Mouse (Mus musculus) heart, postnatal 10 days (tissue): Measurements from ENCODE around the gene Ndufa8. TPM values are rescaled to one million over a fixed set of nuclear protein-coding genes. Genes with fewer than 3 reads are reported as not detected.

Experiments
- DNase-seq, 2 experiments: peaks; one replicate each; pipeline ENCODE4 v3.0.0; 2021
- intact Hi-C: fragments of 180-260 bp; cut with DNase I; formaldehyde crosslinking; loops from one replicate; pipeline ENCODE4 v1.15.1; 2025
- total RNA-seq, 2 experiments: library from RNA; stranded (reverse); gene quantifications; 2 replicates each; pipeline ENCODE4 v1.2.3; 2021

Gene Ndufa8
- total RNA-seq, result 100 to 1,000 TPM; 550 to 581 TPM

DNA sequence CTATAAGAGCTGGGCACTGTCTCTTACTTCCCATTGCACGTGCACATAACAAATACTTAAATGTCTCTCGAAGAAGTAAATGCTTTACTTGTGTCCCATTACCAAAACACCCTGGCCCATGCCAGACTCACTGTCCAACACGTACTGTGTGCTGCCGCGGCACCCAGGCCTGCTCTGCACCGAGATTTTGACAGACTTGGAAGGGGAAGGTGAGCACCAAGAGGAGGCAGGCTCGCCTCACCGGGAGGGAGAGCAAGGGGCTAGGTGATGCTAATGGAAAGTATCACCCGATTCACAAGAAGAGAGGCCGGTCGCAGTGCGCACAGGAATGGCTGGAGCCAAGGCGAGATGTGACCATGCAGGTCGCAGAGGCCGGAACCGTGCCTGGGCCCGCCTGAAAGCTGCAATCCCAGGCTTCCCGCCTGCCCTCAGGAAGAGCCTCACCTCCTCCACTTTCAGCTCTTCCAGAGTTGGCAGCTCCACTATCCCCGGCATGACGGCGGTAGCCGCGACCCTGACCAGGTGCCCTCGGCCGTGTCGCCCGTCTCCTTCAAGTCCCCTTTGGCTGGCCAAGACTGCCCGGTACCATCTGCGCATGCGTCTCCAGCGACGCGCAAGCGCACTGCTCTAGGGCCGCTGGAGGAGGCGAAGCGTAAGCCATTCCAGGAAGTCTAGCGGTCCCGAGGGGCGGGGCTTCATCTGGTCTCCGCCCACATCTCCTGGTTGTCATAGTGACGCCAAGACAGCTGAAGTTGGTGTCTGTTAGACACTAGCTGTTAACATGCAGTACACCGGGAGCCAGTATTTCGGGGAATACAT lies at the start of gene Ndufa8, which contains the start of gene Morn5:
Gene Ndufa8, minus strand, starts transcription at position 659 of the 819 bp plus-strand sequence.
Gene Morn5, plus strand, starts transcription at position 711 of the 819 bp plus-strand sequence.
- intact Hi-C loops, result no loop called here
- peak; percentile 99 to 100 for DNase-seq

DNA sequence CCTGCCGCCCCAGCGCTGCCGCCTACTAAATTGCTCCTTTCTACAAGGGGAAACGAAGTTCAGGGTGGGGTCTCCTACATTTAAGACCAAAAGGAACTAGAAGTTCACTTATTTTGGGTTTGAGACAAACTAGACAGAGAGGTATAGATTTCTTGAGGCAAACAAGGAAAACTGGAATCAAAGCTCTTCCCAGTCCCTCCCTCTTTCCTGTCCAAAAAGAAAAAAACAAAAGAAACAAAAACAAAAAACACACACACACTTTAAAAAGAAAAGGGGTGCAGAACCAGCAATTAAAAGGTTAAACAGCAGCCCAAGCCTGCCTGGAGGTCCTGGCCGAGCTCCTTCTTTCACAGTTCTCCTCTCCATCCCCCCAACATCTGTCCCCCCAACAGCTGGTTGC lies 48.8 kb upstream of the Ndufa8 start:
- no peak for DNase-seq
- intact Hi-C loops, result no loop called here

DNA sequence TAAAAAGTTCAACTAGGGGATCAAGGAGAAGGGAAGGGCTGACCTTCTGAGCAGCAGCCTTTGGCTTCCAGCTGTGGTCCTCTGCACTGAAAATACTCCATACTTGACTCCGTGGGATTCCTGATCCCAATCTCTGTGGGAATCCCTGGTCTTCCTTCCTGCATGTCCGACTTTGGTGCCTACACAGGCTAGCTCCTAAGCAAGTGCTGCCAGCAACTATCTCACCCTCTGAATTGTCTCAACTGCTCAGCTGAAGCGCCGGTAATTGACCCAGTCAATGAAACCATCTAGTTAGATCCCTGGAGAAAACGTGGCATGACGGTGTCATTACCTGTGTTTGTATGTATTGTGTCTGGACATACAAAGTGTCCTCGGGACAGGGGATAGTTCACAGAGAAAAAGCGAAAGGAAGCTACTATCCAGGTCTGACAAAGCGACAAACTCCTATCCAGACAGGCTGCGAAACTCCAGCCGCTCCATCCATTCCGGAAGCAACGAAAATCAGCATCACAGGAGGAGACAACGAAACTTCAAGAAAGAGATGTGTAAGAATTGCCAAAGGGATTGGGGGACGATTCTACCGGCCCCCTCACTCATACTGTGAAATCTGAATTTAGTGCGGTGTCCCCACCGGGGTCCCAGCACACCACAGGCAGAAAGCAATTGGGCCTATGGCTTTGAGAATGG lies 48.1 kb upstream of the Ndufa8 start:
- intact Hi-C loops, result no loop called here
- DNase-seq, result no peak

DNA sequence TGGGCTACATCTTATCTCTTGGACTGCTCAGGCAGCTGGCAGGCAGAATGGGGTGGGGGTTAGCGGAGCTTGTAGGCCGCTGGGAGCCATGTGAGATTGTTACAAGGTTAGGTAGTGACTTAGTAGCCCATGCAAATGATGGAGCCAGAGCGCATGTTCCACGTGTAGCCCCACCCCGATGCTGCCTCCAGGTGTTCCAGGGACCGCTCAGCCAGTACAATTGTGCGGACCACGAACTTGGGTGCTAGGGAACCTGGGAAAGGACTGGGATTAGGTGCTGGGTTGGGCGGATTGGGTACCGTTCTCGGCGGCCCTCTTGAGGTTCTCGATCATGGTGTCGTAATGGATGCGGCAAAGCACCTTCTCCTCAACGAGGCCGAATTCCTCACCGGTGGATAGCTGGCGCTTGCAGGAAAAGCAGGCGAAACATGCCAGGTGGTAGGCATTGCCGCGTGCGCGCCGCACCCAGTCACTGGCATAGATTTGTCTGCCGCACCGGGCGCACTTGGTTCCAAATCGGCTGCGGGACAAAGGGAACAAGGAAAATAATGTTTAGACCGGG lies 44.8 kb upstream of the Ndufa8 start:
- intact Hi-C loops, result no loop called here
- no peak for DNase-seq

DNA sequence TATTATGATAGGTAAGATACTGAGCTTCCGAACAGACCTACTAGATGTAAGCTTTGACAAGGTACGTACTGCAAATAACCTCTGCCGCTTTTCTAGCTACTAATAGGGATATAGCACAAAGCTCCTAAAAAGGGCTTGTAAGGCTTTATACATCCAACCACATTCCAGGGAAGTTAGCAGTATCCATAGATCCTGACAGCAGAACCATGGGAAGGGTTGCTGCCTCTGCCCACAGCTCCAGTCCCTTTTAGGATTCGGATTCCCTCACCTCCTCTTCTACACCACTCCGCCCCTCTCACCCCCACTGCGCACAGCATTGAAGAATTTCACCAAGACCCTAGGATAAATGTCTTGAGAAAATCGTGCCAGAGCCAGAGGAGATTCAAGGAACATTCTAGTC lies 44.1 kb upstream of the Ndufa8 start:
- DNase-seq, result no peak
- intact Hi-C loops, result no loop called here

DNA sequence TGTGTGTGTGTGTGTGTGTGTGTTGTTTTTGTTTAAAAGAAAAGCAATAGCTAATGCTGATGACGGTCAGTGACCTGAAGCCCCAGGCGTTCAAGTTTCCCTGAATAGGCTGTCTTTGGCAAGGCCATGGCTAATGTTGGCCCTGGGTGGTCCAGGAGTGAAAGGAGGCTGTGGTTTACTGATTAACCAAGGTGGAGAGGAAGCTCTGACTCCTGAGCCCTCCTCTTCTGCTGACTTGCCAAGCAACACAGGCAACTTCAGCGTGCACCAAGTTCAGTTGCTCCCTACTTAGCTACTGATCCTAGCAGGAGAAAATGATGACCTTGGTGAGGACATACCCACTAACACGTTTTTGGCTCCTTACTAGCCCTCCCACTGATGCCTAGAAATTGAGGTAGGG lies 43.5 kb upstream of the Ndufa8 start:
- DNase-seq, result no peak
- intact Hi-C loops, result no loop called here

DNA sequence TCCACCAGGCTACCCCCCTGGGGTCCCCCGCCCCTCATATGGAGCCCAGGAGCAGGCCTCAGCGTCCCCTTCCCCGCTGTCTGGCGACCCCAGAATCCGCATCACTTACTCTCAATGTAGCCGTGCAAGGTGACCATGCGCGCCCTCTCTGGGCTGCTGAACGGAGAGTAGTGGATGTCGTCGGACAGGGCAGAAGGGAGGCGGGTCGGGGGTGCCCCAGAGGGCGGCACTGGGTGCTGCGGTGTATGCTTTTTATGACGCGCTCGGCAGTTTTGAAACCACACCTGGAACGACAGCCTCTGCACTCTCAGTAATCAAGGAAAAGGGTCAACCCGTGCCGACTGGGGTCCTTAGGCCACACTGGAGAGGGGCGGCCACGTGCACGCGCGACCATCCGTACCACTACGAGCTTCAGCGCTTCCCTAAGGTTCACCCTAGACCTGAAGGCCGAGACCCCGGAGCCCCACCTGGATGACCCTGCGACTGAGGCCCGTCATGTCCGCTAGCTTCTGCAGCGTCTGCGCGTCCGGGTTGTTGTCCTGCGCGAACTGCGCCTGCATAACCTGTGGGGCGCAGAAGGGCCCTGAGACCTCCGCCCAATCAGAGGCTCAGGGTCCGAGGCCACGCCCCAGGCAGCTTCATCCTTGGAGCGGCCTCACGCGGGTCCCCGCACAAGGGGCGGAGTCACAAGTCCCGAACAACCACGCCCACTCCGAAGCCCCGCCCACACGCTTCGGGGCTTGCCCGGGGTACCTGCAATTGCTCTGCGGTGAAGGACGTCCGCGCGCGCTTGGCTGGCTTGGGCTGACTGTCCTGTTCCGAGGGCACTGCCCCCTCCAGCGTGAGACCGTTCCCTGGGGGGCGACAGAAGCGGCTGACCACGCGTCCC lies 41.9 kb upstream of the Ndufa8 start:
- intact Hi-C loops, result no loop called here
- DNase-seq, result peak in 1 of 2 experiments; percentile 35

DNA sequence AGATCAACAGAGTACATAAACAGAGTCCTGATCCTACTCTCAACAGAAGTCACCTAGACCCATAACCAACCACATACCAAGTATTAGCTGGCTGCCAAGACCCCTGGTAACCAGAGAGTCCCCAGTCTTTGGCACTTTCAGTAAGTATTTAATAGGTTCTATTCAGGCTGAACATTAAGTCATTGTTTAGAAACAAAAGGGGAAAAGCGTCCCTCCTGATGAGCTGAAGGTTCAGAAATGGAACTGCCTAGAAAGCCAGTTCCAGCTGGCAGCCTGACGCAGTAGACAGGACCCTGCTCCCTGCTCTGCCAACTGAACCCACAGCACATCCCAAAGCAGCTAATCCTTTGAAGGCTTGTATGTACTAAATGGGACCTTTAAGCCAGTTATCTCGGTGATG lies 40.0 kb upstream of the Ndufa8 start:
- DNase-seq, result no peak
- intact Hi-C loops, result no loop called here

- intact Hi-C loops, result no loop called here
- no peak for DNase-seq
These were observed 35.8 kb upstream of the Ndufa8 start for GRCm38 (mm10) chr2:36085041-36085440.

GRCm38 (mm10) chr2:36082802-36083580 lies 33.8 kb upstream of the Ndufa8 start:
- intact Hi-C loops, result no loop called here
- no peak for DNase-seq

GRCm38 (mm10) chr2:36081446-36081845 lies 32.2 kb upstream of the Ndufa8 start:
- no peak for DNase-seq
- intact Hi-C loops, result no loop called here

- intact Hi-C loops, result no loop called here
- no peak for DNase-seq
These were observed 28.1 kb upstream of the Ndufa8 start for GRCm38 (mm10) chr2:36077160-36077761.

DNA sequence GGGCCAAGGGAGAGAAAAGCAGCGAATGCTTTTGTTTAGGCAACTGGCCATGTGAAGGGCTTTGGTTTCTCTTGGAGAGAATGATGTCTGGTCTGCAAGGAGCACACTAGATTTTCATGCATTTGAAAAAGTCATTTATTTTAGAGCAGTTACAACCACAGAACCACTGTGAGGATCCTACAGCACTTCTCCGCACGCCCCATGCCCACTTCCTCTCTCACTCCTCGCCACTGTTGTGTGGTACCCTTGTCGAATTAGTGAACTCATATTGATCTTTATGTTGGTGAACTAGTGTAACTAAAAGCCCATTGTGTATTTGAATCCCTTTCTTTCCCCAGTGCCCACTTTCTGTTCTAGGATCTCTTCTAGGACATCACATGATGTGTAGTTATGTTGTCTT lies 26.0 kb upstream of the Ndufa8 start:
- intact Hi-C loops, result no loop called here
- no peak for DNase-seq

DNA sequence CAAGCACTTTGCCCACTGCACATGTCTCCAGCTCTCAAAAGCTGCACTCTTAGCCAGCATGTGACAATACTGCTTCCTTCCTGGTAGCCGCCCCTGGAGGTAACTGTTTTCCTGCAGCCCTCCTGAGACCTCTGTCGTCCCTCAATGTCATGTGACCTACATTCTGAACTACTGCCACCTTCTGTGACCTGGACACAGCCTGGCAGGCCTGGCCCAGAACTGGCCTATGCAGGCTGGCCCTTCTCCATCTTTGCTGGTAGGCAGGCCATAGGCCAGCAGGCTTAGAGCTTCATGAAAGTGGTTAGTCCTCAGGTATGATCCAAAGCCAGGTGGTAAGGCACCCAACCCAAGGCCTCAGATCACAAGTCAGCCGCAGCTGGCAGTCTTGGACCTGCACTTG lies 24.6 kb upstream of the Ndufa8 start:
- DNase-seq, result no peak
- intact Hi-C loops, result no loop called here

DNA sequence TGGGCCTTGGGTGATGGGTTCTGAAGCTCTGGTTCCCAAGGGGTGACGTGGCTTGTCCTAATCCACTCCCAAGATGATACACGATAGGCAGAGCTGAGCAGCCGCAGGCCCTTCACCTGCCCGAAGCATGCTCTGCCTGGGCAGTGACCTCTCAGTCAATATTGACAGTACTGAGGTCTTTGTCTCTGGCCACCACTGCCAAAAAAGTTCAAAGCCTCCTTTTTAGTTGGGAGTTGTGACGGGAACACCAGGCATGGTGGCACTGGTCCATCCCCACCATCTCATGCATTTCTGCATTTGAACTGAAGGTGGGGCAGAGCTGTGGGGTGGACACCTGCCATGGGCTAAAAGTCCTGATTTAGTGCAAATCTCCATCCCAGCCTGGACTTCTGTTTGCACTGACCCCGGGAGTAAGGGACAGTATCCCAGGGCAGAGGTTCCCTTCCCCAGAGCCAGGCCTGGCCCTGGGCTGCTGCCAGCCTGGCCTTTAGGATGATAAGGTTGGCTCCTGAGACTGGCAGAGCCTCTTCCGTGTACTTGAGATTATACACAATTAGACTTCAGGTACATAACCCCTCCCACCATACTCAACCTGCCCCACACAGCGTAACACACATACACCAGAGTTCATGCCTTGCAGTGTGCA lies 22.6 kb upstream of the Ndufa8 start:
- intact Hi-C loops, result no loop called here
- DNase-seq, result no peak

- intact Hi-C loops, result no loop called here
- no peak for DNase-seq
These were observed 17.9 kb upstream of the Ndufa8 start for GRCm38 (mm10) chr2:36067132-36067531.

GRCm38 (mm10) chr2:36061409-36061808 lies 12.2 kb upstream of the Ndufa8 start:
- intact Hi-C loops, result no loop called here

DNA sequence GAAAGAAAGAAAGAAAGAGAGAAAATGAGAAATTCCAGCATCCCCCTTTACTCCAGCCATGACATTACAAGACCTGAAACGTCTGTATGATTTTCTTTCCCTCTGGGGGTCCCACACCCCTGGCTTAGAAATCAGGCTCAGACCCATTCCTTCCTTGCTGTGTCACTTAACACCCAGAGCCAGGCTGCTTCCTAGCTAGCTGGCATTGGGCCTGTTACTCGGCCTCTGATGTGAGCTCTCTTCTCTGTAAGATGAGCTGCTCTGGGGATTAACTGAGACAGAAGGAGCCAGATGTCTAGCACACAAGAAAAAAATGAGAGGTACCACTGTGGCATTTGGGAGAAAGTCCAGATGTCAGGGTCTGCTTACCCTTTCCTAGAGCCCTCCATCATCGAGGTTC lies 7.0 kb upstream of the Ndufa8 start:
- DNase-seq, result no peak
- intact Hi-C loops, result no loop called here

More at GRCm38 (mm10) chr2:36061409-36061808, 12.2 kb upstream of the Ndufa8 start:
- DNase-seq, result no peak

DNA sequence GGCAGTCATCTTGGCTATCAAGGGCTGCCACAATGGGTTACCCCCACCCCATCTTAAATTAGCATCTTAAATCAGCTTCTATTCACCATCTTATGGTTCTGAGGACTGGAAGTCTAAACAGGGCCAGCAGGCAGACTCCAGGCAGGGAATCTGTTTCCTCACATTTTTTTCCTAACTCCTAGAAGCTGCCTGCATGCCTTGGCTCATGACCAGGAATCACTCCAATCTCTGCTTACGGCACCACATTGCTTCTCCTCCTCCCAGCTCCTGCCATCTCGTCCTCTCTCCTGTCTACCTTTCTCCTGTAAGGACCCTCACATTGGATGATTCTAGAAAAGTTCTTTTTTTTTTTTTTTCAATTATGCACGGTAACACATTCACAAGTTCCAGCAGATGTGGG lies 4.0 kb upstream of the Ndufa8 start:
- no peak for DNase-seq

More for the DNA sequence above, 4.0 kb upstream of the Ndufa8 start:
- intact Hi-C loops, result no loop called here
